In the genomic region with DNA sequence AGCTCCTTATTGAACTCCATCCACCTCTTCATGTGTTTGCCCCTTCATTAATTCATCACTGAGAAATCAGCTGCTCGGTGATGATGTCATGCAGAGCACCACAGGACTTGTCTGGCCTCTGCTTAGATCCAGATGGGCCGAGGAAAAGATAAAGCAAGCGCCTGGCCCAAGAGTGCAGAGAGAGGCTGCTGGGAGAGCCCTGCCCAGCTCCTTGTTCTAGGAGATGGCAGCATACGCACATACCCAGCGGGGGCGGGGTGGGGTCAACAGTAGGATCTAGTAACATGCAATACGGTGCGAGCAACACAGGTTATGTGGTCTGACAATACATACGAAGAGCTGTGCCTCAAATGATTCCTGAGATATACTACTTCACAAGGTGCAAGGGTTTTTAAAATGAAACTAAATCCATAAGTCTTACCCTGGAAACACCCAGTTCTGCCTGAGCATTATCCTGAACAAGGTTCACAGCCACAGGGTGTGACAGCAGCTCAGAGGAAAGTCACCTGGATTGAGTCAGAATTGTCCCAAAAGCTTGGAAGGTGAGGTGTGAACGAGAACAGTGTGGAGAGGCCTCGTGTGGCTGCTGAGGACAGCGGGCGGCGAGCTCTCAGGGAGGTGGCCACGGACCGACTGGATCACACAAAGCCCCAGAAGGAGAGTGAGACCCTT, we compare ENCODE assay signal across 19 mouse cellular contexts.
DNase-seq lines count a peak whose midpoint lies in the region; ATAC-seq lines count a peak whose summit lies in the region.
"Had no signal": no experiment of that assay in that cellular context is flagged by ENCODE, and none has a peak within 500 bp of the region (broad histone marks: within the 10 kb centered on the region; RNA-seq: fewer than 3 reads in every experiment).

No protein-coding gene starts in this region.

- H3K36me3 ChIP-seq in forebrain, embryonic 12.5 days (replicated peaks) = no peaks in the 10 kb centered on the region
- no peaks in the 10 kb centered on the region for H3K36me3 ChIP-seq in forebrain, embryonic 14.5 days (ENCODE audit: control insufficient read depth, insufficient read depth, low read length)
- H3K36me3 ChIP-seq in limb, embryonic 11.5 days (ENCODE audit: control insufficient read depth, insufficient read depth, low read length) = no peaks in the 10 kb centered on the region
- H3K36me3 ChIP-seq in limb, embryonic 10.5 days = no peaks in the 10 kb centered on the region
- H3K36me3 ChIP-seq in intestine, embryonic 16.5 days (ENCODE audit: control insufficient read depth, insufficient read depth, low read length) = no peaks in the 10 kb centered on the region
- H3K36me3 ChIP-seq: neural tube, embryonic 13.5 days had no signal

- H3K27ac ChIP-seq in forebrain, embryonic 12.5 days = no peak overlapping the region
- H3K27ac ChIP-seq in forebrain, embryonic 14.5 days (ENCODE audit: low read depth, low read length) = no peak overlapping the region
- no peak overlapping the region for H3K27ac ChIP-seq in limb, embryonic 11.5 days (replicated peaks; ENCODE audit: low read depth, low read length)
- H3K27ac ChIP-seq in limb, embryonic 10.5 days = no peak overlapping the region
- H3K27ac ChIP-seq in intestine, embryonic 16.5 days (ENCODE audit: low read length) = peak overlapping the region; percentile 61
- H3K27ac ChIP-seq: heart, adult 2 months; layer of hippocampus, adult 2 months; neural tube, embryonic 13.5 days had no signal

- 0 out of 2 replicates have a peak, but pooled peaks cover 3% of the 10 kb centered on the region for H3K27me3 ChIP-seq in forebrain, embryonic 12.5 days
- H3K27me3 ChIP-seq in forebrain, embryonic 14.5 days (replicated peaks; ENCODE audit: control insufficient read depth, insufficient read depth, low read length) = no peaks in the 10 kb centered on the region
- no peaks in the 10 kb centered on the region for H3K27me3 ChIP-seq in limb, embryonic 11.5 days (ENCODE audit: control insufficient read depth, insufficient read depth, low read length)
- H3K27me3 ChIP-seq in limb, embryonic 10.5 days (ENCODE audit: low read depth, poor library complexity, severe bottlenecking) = no peaks in the 10 kb centered on the region
- H3K27me3 ChIP-seq in intestine, embryonic 16.5 days (replicated peaks; ENCODE audit: control insufficient read depth, insufficient read depth, low read length) = no peaks in the 10 kb centered on the region
- H3K27me3 ChIP-seq: neural tube, embryonic 13.5 days; Patski had no signal

- H3K4me2 ChIP-seq in forebrain, embryonic 12.5 days = no peak overlapping the region
- H3K4me2 ChIP-seq in forebrain, embryonic 14.5 days (ENCODE audit: low read length) = no peak overlapping the region
- H3K4me2 ChIP-seq in limb, embryonic 11.5 days (ENCODE audit: low read depth, severe bottlenecking) = no peak overlapping the region
- 0 out of 2 replicates have a peak overlapping the region, but pooled peaks have one; percentile 18 for H3K4me2 ChIP-seq in intestine, embryonic 16.5 days (ENCODE audit: low read depth, low read length)
- H3K4me2 ChIP-seq: neural tube, embryonic 13.5 days had no signal

- 0 out of 2 replicates have a peak, but pooled peaks have one; percentile 36 for ATAC-seq in forebrain, embryonic 12.5 days (ENCODE audit: low FRiP score)
- ATAC-seq in forebrain, embryonic 14.5 days = no peak
- no peak for ATAC-seq in limb, embryonic 11.5 days (ENCODE audit: insufficient number of reproducible peaks, low FRiP score, low TSS enrichment, low read depth)
- ATAC-seq in intestine, embryonic 16.5 days = peak; percentile 79
- ATAC-seq in activated CD4-positive, CD25-positive, alpha-beta regulatory T cell, adult 4 months = no peak

- 69% methylated on average over 16 of the region's 16 CpGs for whole genome bisulfite sequencing in forebrain, embryonic 12.5 days
- 70% methylated on average over 16 of the region's 16 CpGs for WGBS in forebrain, embryonic 14.5 days
- 74% methylated on average over 16 of the region's 16 CpGs for WGBS in limb, embryonic 11.5 days
- WGBS in limb, embryonic 10.5 days = 77% methylated on average over 16 of the region's 16 CpGs
- 66% methylated on average over 16 of the region's 16 CpGs for WGBS in intestine, embryonic 16.5 days

- H3K4me3 ChIP-seq in forebrain, embryonic 12.5 days (replicated peaks) = no peak overlapping the region
- no peak overlapping the region for H3K4me3 ChIP-seq in forebrain, embryonic 14.5 days (ENCODE audit: low read depth, low read length)
- H3K4me3 ChIP-seq in limb, embryonic 11.5 days (ENCODE audit: low read depth, low read length) = no peak overlapping the region
- H3K4me3 ChIP-seq in limb, embryonic 10.5 days = no peak overlapping the region
- no peak overlapping the region for H3K4me3 ChIP-seq in intestine, embryonic 16.5 days (ENCODE audit: low read length)
- H3K4me3 ChIP-seq: heart, adult 2 months; layer of hippocampus, adult 2 months; neural tube, embryonic 13.5 days had no signal

- no peak overlapping the region for H3K9ac ChIP-seq in forebrain, embryonic 12.5 days
- no peak overlapping the region for H3K9ac ChIP-seq in forebrain, embryonic 14.5 days (ENCODE audit: low read length)
- H3K9ac ChIP-seq in limb, embryonic 11.5 days (ENCODE audit: low read length) = 0 out of 2 replicates have a peak overlapping the region, but pooled peaks have one; percentile 0
- no peak overlapping the region for H3K9ac ChIP-seq in intestine, embryonic 16.5 days (ENCODE audit: low read depth, low read length)
- H3K9ac ChIP-seq: neural tube, embryonic 13.5 days had no signal

- H3K9me3 ChIP-seq in forebrain, embryonic 12.5 days = no peaks in the 10 kb centered on the region
- no peaks in the 10 kb centered on the region for H3K9me3 ChIP-seq in forebrain, embryonic 14.5 days (replicated peaks; ENCODE audit: control insufficient read depth, low read length)
- no peaks in the 10 kb centered on the region for H3K9me3 ChIP-seq in limb, embryonic 11.5 days (ENCODE audit: control insufficient read depth, low read length)
- no peaks in the 10 kb centered on the region for H3K9me3 ChIP-seq in limb, embryonic 10.5 days (replicated peaks)
- H3K9me3 ChIP-seq in intestine, embryonic 16.5 days (ENCODE audit: control insufficient read depth, low read length) = no peaks in the 10 kb centered on the region
- H3K9me3 ChIP-seq: neural tube, embryonic 13.5 days had no signal

- peaks cover 29% of the 10 kb centered on the region for H3K4me1 ChIP-seq in forebrain, embryonic 12.5 days
- H3K4me1 ChIP-seq in forebrain, embryonic 14.5 days (ENCODE audit: control insufficient read depth, insufficient read depth, low read length) = peaks cover 5% of the 10 kb centered on the region
- H3K4me1 ChIP-seq in limb, embryonic 11.5 days (ENCODE audit: control insufficient read depth, insufficient read depth, low read length) = no peaks in the 10 kb centered on the region; the same call in 1 of the 2 replicates
- peaks cover 36% of the 10 kb centered on the region for H3K4me1 ChIP-seq in limb, embryonic 10.5 days
- H3K4me1 ChIP-seq in intestine, embryonic 16.5 days (ENCODE audit: control insufficient read depth, insufficient read depth, low read length) = peaks cover 24% of the 10 kb centered on the region

- DNase-seq in forebrain, embryonic 14.5 days (ENCODE audit: low spot score) = no peak
- no peak for DNase-seq in limb, embryonic 11.5 days (ENCODE audit: low spot score)
- no peak for DNase-seq in limb, embryonic 10.5 days (ENCODE audit: low spot score)
- DNase-seq in spleen, adult 18-20 months = no peak
- DNase-seq: adrenal gland, postnatal 25 days; heart, adult 2 months; kidney, adult 11 months; layer of hippocampus, postnatal 36 days; liver; lung, postnatal 10 days; midbrain, embryonic 14.5 days; right cerebral cortex, adult 18-20 months; thymus, adult 2 months had no signal

Comparison
In these comparisons a context has a peak if more than half of its experiments do, and no peak if none do; other contexts are left out.
1. ATAC-seq: peak in forebrain, embryonic 12.5 days (single experiment) and intestine, embryonic 16.5 days (single experiment); none in forebrain, embryonic 14.5 days (single experiment), limb, embryonic 11.5 days (single experiment) and activated CD4-positive, CD25-positive, alpha-beta regulatory T cell, adult 4 months (single experiment).